10 mouse cellular contexts compared by ENCODE assay signal in the genomic region with DNA sequence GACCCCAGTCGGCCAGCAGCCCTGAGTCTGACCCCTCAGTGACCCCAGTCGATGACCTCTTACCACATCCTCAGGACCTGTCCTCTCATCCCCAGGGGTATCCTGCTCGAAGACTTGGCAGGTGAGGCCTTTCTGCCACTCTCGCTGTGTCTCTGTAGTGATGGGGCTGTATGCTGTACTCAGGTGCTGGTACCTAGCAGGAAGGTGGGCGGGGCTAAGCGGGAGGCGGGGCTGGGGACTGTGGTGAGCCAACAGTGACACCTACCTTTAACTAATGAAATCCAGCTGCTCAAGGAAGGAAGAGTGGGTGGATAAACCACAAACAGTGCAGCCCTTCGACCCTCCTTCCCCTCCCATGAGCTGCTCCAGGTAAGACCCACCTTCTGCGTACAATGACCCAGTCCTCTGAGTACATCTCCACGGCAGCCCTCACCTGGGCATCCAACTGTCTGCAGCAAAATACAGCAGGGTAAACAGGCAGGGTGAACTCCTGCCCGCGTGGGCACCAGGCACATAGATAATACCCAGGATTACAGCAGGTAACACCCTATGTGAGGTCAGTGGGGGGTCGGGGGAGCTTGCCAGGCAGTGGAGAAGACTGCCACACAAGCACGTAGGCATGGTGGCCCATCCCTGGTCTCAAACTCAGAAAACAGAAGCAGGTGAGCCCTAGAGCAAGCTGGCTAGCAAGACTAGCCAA. TPM values are rescaled to one million over a fixed set of nuclear protein-coding genes. Genes with fewer than 3 reads are reported as not detected.
DNase-seq lines count a peak whose midpoint lies in the region; ATAC-seq lines count a peak whose summit lies in the region.
"Had no signal": no experiment of that assay in that cellular context is flagged by ENCODE, and none has a peak within 500 bp of the region (broad histone marks: within the 10 kb centered on the region; RNA-seq: fewer than 3 reads in every experiment).

No protein-coding gene starts in this region.

- H3K4me3 ChIP-seq in liver, embryonic 12.5 days: no peak overlapping the region
- H3K4me3 ChIP-seq in midbrain, embryonic 13.5 days (replicated peaks): no peak overlapping the region
- H3K4me3 ChIP-seq: embryonic facial prominence, embryonic 13.5 days; liver, embryonic 15.5 days had no signal

- H3K27me3 ChIP-seq in liver, embryonic 12.5 days (replicated peaks): no peaks in the 10 kb centered on the region
- no peaks in the 10 kb centered on the region for H3K27me3 ChIP-seq in midbrain, embryonic 13.5 days
- H3K27me3 ChIP-seq: embryonic facial prominence, embryonic 13.5 days; liver, embryonic 15.5 days had no signal

- no peak overlapping the region for H3K27ac ChIP-seq in liver, embryonic 12.5 days
- no peak overlapping the region for H3K27ac ChIP-seq in midbrain, embryonic 13.5 days
- H3K27ac ChIP-seq: liver, embryonic 15.5 days had no signal

- H3K4me1 ChIP-seq in liver, embryonic 12.5 days: peaks cover 29% of the 10 kb centered on the region
- H3K4me1 ChIP-seq in midbrain, embryonic 13.5 days (replicated peaks): peaks cover 16% of the 10 kb centered on the region

- H3K9me3 ChIP-seq in liver, embryonic 12.5 days (replicated peaks): no peaks in the 10 kb centered on the region
- H3K9me3 ChIP-seq in midbrain, embryonic 13.5 days: no peaks in the 10 kb centered on the region
- H3K9me3 ChIP-seq: embryonic facial prominence, embryonic 13.5 days; liver, embryonic 15.5 days had no signal

- ATAC-seq in liver, embryonic 12.5 days: no peak
- no peak for ATAC-seq in midbrain, embryonic 13.5 days

- H3K36me3 ChIP-seq in liver, embryonic 12.5 days: peaks cover 6% of the 10 kb centered on the region; the same call in 1 of the 2 replicates
- H3K36me3 ChIP-seq in midbrain, embryonic 13.5 days: no peaks in the 10 kb centered on the region
- H3K36me3 ChIP-seq: liver, embryonic 15.5 days had no signal

- 47% methylated on average over 14 of the region's 14 CpGs for whole genome bisulfite sequencing in liver, embryonic 12.5 days (ENCODE audit: insufficient replicate concordance)
- 67% methylated on average over 14 of the region's 14 CpGs for WGBS in midbrain, embryonic 13.5 days

- H3K4me2 ChIP-seq in liver, embryonic 12.5 days: no peak overlapping the region
- H3K4me2 ChIP-seq in midbrain, embryonic 13.5 days (replicated peaks): no peak overlapping the region
- H3K4me2 ChIP-seq: embryonic facial prominence, embryonic 13.5 days; liver, embryonic 15.5 days had no signal

- DNase-seq in liver: peak; percentile 51
- DNase-seq in embryo, embryonic 10.5 days (ENCODE audit: low spot score): peak; percentile 43
- peak; percentile 71 to 72 for DNase-seq in kidney, postnatal 25 days
- peak; percentile 67 for DNase-seq in lung, postnatal 36 days
- no peak for DNase-seq in retina, postnatal 1 day
- DNase-seq in thymus, postnatal 0 days (ENCODE audit: low spot score): no peak

- H3K9ac ChIP-seq in liver, embryonic 12.5 days: no peak overlapping the region
- no peak overlapping the region for H3K9ac ChIP-seq in midbrain, embryonic 13.5 days (replicated peaks)
- H3K9ac ChIP-seq: embryonic facial prominence, embryonic 13.5 days; liver, embryonic 15.5 days had no signal

RNA-seq across cellular contexts. Expression of a gene that starts 6.9 kb away (rescaled TPM):
- 8.4 and 8.7 TPM in 2 replicates for polyA plus RNA-seq in liver, embryonic 12.5 days (2016; fragmentation: Nextera tagmentation; extraction: Ambion mirVana)
- polyA plus RNA-seq in thymus, postnatal 0 days (2015; fragmentation: Nextera tagmentation; extraction: Ambion mirVana): 5.3 and 5.9 TPM in 2 replicates
- polyA plus RNA-seq in midbrain, embryonic 13.5 days (2015; fragmentation: Nextera tagmentation; extraction: Ambion mirVana): 14.2 and 17.0 TPM in 2 replicates

RNA-seq across cellular contexts. Expression of a gene that starts 10.2 kb away (rescaled TPM):
- 13.4 and 14.1 TPM in 2 replicates for polyA plus RNA-seq in liver, embryonic 12.5 days (2016; fragmentation: Nextera tagmentation; extraction: Ambion mirVana)
- polyA plus RNA-seq in thymus, postnatal 0 days (2015; fragmentation: Nextera tagmentation; extraction: Ambion mirVana): 0.16 TPM in 1 of 2 replicates, not detected in the other
- polyA plus RNA-seq in midbrain, embryonic 13.5 days (2015; fragmentation: Nextera tagmentation; extraction: Ambion mirVana): 0.24 and 0.43 TPM in 2 replicates

RNA-seq across cellular contexts. Expression of a gene that starts 47.0 kb away (rescaled TPM):
- 5.0 and 5.5 TPM in 2 replicates for polyA plus RNA-seq in liver, embryonic 12.5 days (2016; fragmentation: Nextera tagmentation; extraction: Ambion mirVana)
- polyA plus RNA-seq in thymus, postnatal 0 days (2015; fragmentation: Nextera tagmentation; extraction: Ambion mirVana): 1.8 and 2.0 TPM in 2 replicates
- 3.3 and 4.3 TPM in 2 replicates for polyA plus RNA-seq in midbrain, embryonic 13.5 days (2015; fragmentation: Nextera tagmentation; extraction: Ambion mirVana)

Comparison
In these comparisons a context has a peak if more than half of its experiments do, and no peak if none do; other contexts are left out.
1. DNase-seq: peak in liver (single experiment), embryo, embryonic 10.5 days (single experiment), kidney, postnatal 25 days (2 of 2) and lung, postnatal 36 days (single experiment); none in retina, postnatal 1 day (single experiment) and thymus, postnatal 0 days (single experiment).
2. RNA of a gene that starts 10.2 kb away (polyA plus RNA-seq): 13.4 to 14.1 TPM in liver, embryonic 12.5 days; 0.24 to 0.43 TPM in midbrain, embryonic 13.5 days and 0.16 TPM in thymus, postnatal 0 days; every median in the first group is over 10 times any median in the second.